Mouse (Mus musculus) right cerebral cortex, postnatal 25 days (tissue): ENCODE data around the gene Mcat.
"Not testable (repeated sequence)": the region's sequence is repeated elsewhere in the genome, so short reads cannot be mapped to it uniquely, and the experiment has no call there.

Source experiments
- DNase-seq: peaks from one replicate; pipeline ENCODE4 v3.0.0; 2022

Mcat gene

DNA sequence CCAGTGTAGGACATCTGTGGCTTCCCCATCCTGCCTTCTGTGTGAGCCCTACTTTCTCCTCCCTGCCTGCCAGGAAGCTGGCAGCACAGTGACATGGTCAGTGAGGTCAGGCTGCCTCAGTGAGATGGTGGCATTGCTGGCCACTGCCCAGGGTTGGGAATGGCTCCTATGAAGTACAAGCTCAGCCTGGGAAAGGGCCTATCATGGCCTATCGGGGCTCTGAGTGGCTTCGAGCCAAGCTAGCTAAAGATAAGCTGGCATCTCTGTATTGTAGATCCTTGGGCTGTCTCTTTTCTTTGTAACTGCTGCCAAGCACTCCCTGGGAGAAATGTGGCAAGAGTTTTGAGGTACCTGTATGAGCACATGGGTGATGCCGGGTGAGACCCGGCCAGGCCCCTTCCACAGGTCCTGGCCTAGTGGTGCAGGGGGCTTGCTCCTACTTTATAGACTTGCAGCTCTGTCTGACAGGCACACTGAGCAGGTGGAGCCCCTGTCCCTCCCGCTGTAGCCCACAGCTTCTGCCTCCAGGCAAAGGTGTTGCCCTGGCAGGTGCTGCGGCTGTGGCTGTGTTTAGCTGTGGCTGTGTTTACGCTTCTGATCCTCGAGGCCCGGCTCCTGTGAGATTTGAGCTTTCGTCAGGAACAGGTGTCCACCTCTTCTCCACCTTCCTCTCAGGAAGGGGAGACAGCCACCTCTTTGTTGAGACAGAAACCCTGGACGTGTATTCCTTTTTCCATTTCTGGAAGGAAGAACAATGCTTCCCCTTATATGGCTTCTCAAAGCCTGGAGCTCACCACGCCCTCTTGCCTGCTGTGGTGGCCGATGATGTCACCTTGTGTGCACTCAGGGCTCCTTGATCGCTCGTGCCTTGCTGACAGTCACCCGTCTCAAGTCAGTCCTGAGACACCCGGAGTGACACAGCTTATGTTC, 28.4 kb downstream of the Mcat start:
- no peak for DNase-seq

DNA sequence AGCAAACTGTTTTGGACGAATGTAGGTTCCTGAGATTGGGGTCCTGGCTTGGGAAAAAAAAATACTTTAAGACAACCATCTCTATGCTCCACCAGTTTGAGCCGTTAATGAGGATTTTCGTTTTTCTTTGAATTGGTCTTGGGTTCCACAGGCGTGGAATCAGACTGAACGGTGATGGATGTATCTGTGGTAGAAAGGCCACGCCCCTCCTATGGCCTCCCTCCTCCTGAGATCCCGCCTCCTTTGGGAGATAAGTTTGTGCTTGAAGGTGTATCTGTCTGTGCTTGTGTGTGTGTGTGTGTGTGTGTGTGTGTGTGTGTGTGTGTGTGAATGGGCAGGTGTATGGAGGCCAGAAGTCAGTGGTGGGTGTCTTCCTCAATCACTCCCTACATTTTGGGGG, 31.0 kb downstream of the Mcat start:
- DNase-seq, result no peak

DNA sequence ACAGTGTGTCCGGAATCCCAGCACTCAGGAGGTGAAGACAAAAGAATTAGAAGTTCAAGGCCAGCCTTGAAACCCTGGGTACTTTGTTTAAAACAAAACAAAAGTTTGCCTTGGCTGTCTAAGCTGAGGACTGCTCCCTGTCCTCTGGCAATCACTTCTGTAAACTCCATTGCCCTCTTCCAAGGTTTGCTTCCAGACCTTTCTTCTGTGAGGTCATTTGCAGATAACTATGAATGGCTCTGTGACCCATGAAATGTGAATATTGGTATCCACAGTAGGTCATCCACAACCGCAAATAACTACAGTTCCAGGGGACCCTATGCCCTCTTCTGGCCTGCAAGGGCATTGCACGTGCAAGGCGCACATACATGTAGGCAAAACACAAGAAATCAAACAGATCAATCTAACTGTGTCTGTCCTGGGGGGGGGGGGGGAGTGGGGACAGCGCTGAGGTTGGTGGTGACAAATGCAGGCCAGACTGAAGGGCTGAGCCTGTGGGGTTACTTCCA, 31.6 kb downstream of the Mcat start:
- no peak for DNase-seq

DNA sequence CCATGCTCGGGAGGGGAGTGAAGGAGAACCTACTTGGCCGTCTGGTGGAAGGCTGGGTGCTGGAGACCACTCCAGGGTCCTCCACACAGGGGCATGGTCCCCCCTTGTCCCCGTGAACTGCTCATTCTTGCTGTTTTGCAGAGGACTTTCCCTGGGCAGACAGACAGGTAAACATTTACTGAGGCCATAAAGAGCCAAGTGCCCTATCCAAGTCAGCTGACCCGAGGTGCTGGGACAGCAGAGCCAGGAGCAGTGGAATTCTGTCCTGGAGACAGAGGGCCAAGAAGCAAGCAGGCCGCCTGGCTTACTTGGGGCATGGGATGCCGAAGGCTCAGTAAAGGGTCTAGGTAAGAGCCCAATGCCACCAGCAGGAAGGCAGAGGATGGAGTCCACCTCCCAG, 32.9 kb downstream of the Mcat start:
- no peak for DNase-seq

DNA sequence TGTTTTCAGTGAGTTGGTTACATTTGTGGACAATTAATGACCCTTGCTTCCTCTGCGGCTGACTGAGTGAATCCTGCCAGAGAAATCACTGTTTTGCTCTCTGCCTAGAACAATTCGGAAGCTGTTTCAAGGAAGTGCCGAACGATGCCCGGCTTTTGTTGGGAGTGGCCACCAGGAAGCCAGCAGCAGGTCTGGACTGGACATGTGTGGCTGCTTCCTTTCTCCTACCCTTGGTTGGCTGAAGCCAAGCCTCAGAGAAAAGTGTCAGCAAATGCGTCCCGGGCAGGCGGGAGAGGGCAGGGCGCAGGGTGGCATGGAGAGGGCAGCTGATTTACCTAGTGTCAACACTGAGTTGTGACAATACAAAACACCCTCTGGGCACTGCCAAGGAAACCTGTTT, 33.4 kb downstream of the Mcat start:
- DNase-seq, result no peak

DNA sequence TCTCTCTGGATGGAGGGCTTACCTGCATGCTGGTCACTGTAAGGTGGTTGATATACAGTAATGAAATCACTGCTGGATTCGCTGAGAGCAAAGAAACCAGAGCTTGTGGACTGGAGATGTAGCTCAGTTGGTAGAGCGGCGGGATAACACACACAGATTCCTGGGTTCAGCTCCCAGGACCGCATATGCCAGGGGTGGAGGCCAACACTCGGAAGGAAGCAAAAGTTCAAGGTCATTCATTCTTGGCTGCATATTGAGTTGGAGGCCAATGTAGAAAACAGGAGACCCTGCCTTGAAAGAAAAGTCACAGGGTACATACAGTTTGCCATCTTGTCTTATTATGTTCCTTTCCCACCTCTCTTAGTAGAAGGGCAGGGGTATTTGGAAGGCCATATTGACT, 33.8 kb downstream of the Mcat start:
- DNase-seq, result no peak

DNA sequence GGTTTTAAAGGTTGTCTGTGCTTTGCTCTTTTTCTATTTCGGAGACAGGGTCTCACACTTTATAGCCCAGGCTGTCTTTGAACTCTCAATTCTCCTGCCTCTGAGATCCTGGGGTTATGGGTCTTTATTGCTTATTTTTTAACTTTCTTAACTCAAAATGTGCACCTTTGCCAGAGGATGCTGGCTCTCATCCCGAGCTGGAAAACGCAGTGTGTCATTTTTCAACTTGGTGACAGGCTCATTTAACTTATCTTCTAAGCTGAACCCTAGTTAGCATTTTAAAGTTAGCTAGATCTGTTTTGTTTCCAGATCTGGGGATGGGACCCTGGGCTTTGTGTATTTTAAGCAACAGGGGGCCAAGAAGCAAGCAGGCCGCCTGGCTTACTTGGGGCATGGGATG, 34.7 kb downstream of the Mcat start:
- no peak for DNase-seq

DNA sequence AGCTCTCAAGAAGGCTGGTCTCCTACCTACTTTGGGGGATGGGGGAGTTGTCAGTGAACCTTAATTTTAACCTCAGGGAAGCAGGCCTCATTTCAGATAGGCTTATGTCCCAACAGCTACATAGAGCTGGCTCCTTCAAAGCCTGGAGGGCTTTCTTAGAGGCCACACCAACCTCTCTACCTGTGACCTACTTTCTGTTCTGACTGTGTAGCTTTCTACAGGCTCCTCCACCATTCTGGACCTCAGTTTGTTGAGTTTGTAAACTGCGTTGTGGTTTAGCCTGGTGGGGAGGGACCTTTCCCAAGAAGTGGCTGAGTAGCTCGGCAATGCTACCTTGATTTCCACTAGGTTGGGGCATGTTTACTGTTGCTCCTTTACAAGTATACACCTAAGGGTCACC, 35.8 kb downstream of the Mcat start:
- no peak for DNase-seq

DNA sequence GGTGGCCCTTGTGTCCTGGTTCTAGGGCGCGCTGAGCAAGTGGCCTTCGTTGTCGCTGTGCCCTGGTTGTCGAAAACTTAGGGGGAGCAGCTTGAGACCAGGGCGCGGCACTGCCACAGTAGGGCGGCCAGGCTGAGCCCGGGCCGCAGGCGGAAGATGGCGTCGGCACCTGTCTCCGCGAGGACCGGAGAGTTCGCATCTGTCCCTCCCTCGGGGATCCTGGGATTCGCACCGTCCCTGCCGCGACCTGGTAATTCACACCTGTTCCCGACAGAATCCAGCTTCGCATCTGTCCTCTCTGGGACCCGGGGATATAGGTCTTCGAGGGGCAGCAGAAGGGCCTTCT, 36.5 kb downstream of the Mcat start:
- no peak for DNase-seq

DNA sequence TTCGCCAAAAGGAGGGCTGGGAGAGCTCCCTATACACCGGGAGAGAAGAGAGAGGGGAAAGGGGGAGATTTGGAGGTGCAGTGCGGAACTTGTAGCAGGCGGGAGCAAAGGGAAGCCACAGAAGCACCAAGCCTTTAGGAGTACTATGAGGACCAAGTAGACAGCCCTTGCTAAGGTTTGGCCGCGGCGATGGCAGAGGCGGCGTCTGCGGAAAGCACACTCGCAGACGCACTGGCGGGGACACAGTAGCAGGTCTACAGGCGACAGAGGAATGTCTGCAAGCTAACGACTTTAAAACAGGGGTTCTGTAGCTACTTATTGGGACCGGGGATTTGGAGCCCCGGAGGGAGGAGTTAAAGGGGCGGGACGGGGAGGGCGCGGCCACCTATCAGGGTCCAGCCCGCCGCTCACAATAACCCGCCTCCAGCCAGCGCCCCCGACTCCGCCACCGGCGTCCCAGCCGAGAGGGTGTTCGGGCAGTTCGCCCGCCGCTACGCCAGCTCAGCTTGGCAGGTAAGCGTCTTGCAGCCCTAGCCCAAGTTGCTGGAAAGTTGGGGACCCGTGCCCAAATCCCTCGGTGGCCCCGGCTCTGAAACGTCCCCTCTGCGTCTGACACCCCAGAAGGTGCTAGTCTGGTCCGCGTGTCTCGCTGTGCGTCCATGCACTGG, 37.0 kb downstream of the Mcat start, which contains the start of gene Bik:
Bik (plus strand) TSS at position 439 of the 668 bp plus-strand sequence.
- no peak for DNase-seq

DNA sequence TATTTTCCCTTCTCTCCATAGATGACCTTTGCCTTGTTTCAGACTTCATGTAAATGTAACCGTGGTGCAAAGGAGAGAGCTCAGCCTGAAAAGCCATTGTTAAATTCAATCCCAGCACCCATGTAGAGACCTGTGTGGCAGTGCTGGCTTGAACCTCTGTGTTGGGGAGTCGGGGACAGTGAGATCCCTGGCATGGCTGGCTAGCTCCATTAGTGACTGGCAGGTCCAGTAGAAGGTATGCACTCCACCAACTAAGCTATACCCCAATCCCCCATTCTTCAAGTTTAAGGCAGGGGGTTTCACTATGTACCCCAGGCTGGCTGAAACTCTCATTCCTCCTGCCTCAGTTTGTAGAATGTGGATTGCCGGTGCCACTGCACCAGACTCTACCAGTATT, 39.3 kb downstream of the Mcat start:
- no peak for DNase-seq

DNA sequence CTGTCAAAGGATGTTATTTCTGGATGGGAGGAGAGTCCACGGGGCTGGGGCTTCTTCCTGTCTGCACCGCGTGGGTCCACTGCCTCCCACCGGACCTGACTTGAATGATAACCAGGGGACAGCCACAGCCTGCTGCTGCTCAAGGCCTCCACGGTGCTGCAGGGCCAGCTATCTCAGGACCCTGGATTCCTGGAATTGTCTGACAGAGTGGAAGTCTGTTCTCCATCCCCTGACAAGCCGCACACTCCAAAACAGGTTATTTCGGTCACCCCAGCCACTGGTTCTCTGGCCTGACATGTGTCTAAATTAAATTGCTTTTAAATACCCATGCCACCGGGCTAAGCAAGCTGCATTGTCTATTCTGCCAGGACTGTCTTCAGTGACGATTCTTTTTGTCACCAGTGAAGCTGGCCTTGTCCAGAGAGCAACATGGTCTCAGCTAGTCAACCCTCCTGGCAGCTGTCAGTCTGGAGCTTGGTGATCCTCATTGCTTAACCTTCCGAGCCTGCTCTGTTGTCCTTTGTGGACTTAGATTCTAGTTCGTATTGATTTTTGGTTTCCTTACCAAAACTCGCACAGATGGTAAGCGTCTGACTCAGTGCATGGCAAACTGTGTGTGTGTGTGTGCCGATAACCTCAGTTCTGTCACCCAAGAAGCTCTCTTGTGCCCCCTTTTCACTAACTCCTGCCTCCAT, 39.8 kb downstream of the Mcat start:
- no peak for DNase-seq

DNA sequence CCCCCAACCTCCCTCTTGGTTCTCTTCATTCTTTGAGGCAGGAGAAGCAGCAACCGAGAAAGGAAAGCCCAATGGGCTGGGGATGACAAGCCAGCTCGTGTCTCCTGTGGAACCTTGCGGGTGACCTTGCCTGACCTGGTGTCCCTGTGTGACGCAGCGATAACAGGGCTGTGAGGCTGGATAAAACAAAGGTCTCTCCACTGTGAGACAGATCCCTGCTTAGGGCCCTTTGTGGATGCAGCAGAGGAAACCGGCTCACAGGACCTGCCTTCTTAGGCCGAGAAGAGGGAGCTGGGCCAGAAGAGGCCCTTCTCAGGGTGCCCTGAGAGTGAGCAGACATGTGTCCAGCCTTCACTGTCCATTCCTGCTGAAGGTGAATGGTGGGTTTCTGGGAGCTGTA, 40.4 kb downstream of the Mcat start:
- no peak for DNase-seq

DNA sequence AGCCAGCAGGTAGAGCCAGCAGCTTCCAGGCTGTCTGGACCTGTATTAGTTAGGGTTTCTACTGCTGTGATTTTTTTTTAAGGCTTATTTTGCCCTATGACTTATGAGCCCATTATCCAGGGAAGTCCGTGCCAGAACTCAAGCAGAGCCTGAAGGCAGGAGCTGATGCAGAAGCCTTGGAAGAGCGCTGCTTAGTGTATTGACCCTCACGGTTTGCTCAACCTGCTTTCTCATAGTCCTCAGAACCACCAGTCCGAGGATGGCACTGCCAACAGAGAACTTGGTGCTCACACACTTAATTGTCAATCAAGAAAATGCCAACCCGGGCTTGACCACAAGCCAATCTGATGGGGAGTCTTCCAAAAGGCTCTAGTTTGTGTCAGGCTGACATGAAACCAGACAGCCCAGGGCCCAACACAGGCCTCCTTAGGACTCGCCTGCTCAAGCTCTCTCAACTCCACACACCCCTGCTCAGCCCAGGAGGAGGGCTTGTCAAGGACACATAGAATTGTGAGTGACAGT, 42.7 kb downstream of the Mcat start:
- DNase-seq, result no peak

DNA sequence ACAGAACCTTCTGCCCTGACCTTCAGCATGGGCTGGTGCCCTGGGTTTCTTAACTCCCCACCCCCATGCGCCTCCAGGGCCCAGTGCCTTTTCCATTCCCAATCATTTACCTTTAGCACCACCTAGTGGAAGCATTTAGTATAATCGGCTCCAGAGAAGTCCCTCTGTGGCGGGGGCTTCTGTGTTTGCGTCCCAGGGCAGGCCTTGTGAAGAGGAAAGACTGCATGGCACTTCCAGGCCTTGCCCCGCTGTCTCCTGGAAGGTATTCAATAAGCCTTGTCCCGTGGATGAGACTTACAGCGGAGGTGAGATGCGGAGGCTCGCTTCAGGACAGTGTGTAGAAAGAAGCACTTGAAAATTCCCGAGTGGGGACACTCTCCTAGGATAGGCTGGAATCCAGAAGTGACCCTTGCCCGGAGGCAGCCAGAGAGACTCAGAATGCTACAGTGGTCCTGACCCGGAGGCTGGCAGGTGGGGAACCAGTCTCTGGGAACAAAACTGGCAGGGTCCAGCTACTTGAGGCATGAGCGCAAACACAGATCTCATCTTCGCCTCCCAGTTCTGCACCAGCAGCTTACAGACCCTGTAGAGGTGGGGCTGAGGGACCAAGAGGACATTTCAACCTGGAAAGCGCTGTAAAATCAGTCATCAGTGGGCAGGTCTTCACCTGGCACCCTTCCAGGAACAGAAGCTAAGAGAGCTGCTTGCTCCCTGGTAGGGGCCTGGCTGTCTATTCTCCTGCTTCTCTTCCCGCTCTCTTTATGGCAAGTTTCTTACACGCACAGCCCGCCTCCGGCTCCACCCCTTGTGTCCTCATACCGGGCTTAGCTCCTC, 45.2 kb downstream of the Mcat start:
- peak; percentile 31 for DNase-seq

DNA sequence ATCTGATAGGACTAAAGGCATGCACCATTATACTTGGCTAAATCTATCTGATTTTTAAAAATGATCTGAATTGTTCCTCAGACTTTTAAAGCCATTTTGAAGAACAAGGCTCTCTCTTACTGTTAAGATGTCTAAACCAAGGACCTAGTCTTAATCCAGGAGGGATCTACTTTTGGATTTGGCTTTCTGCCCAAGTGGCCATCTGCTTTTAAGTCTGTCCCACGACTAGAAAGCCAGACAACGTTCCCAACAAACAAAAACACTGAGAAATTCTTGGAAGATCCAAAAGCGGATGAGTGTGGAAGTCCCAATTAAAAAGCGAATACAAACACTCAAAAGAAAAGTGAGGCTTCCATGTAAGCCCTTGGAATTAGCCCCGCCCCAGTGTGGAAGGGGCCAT, 48.6 kb downstream of the Mcat start:
- DNase-seq, result peak; percentile 21

DNA sequence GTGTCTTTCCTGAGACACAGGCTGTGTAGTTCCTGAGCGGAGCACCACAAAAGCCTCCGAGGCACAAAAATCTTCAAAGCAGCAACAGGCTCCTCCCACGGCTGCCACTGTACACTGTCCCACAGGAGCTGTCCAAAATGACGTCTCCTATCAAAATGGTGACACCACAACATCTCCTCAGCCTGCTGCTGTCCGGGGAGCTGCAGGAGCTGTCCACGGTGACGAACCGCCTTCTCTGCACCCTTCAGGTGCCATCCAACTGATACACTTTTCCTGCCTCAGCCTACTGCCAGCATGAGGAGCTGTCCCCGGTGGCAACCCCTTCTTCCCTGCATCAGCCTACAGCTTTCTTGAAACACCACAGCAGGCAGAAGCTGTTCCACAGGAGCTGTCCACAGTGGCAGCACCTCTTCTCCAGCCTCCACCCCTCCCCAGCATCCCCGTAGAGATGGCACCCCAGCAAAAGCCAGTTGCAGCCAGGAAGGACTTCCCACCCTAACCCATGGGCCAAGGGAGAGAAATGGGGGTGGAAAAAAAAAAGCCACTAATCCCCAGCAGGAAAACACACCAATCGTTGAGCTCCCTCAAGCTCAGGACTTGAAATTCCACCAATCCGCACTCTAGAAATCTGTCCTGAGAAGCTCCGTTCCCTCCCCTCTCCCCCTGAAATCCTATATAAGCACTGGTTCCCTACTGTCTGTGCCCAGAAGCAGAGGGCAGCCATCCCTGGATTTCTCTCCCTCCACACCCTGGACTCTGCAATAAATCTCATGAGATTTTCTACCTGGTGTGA, 50.9 kb downstream of the Mcat start:
- no peak for DNase-seq

DNA sequence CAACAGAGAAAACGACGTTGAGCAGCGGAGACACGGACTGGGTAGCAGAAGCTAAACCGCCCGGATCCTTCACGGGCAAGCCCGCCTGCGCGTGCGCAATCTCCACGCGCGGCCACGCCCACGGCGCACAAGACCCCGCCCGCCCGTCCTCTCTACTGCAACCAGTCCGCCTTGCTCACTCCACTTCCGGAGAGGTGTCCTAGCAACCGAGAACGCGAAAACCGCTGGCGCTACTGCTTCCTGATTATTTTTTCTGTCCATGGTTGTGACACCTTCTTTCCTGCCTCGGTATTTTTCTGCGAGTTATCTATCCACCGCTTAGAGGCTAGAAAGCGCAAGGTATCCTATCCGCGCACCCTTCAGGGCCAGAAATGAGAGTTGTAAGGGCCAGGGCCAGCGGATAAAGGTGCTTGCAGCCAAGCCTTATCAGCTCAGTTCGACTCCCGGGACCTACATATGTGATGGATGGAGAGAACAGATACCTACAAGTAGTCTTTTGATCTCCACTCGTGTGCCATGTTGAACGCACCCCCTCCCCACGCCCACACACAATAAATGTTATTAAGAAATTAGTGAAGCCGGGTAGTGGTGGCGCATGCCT, 52.7 kb downstream of the Mcat start, which contains the start of gene Ttll1:
Ttll1 (minus strand) TSS at position 89 of the 601 bp plus-strand sequence.
- DNase-seq, result peak; percentile 95

DNA sequence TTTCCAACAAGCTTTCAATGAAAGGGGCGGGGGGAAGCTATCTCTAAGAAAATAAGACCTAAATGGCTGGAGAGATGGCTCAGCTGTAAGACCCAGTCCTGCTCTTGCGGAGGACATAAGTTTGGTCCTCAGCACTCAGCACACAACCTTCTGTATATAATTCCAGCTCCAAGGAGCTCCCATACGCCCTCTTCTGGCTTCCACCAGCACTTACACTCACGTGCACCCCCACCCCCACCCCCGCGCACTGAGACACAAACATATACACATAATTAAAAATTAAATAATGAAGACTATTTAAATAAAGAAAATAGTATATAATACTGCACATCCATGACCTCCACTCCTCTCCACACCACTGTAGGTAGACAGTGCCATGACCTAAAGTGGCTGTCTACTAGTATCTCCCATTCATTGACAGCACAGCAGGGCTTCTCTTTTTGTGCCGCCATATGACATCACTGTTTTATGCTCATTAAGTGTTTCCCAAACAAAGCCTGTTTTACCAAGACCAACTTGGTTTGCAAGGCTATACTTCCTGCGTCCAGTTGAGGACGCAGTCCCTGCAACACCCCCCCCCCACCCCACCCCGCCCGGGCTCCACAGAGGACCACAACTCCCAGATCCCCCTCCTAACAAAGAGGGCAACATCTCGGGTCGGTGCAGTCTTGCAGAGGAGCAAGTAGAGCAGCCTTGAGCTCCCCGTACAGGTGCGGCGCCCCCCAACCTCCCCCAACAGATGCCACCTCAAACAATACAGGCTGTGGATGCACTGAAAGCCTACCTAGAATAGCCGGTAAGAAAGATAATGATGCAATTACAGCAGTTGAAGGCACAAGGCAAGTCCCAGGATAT, 53.4 kb downstream of the Mcat start:
- no peak for DNase-seq

DNA sequence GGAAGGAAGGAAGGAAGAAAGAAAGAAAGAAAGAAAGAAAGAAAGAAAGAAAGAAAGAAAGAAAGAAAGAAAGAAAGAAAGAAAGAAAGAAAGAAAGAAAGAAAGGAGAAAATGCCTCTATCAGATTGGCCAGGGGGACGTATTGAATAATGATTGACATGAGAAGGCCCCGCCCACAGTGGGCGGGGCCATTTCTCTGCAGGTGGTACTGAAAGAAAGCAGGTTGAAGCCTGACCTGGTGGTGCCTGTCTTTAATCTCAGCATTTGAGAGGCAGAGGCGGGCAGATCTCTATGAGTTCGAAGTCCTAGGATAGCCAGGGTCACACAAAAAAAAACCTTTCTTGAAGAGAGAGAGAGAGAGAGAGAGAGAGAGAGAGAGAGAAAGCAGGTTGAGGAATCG, 62.1 kb downstream of the Mcat start:
- DNase-seq, result not testable (repeated sequence)
